Mouse (Mus musculus) forebrain, embryonic 10.5 days (tissue): ENCODE measurements at regions not wholly inside any gene's neighbourhood (a gene's known extent, or its start where the extent isn't known, plus 50 kb on each side); places are given as distances from the start of the nearest gene placed in this dataset.

ENCODE experiments used
- DNase-seq: peaks from one replicate; pipeline ENCODE4 v3.0.0-alpha.2; 2017; ENCODE audit warnings: low spot score; ENCODE audit errors: extremely low spot score
- H3K27ac ChIP-seq: fragments of 300-500 bp; sonication (generic); 2 replicates; pipeline ENCODE4 v1.5.1; 2016; ENCODE audit warnings: mild to moderate bottlenecking
- H3K27me3 ChIP-seq: fragments of 300-500 bp; sonication (generic); 2 replicates; pipeline ENCODE4 v1.6.1; 2016; ENCODE audit warnings: mild to moderate bottlenecking; ENCODE audit not compliant: poor library complexity, severe bottlenecking
- H3K36me3 ChIP-seq: fragments of 300-500 bp; sonication (generic); replicated peaks from 2 replicates; pipeline ENCODE4 v1.6.1; 2016; ENCODE audit warnings: mild to moderate bottlenecking, moderate library complexity
- H3K4me1 ChIP-seq: fragments of 300-500 bp; sonication (generic); 2 replicates; pipeline ENCODE4 v1.6.1; 2016
- H3K4me3 ChIP-seq: fragments of 300-500 bp; sonication (generic); 2 replicates; pipeline ENCODE4 v1.5.1; 2016; ENCODE audit warnings: mild to moderate bottlenecking, moderate library complexity
- H3K9me3 ChIP-seq: fragments of 300-500 bp; sonication (generic); 2 replicates; pipeline ENCODE4 v1.6.1; 2016; ENCODE audit warnings: mild to moderate bottlenecking, moderate library complexity
- WGBS: fragments of 180-500 bp; shearing (Covaris S2); methylation state at CpG from one replicate; pipeline ENCODE4 v1.1.7; 2016; 5-methylcytosine and 5-hydroxymethylcytosine counted together

- no peaks in the 10 kb centered on the region for H3K9me3 ChIP-seq
- 83% methylated on average over 4 of the region's 4 CpGs for WGBS
- H3K27ac ChIP-seq, result no peak overlapping the region
- H3K27me3 ChIP-seq, result no peaks in the 10 kb centered on the region
- H3K4me3 ChIP-seq, result no peak overlapping the region
- no peaks in the 10 kb centered on the region for H3K4me1 ChIP-seq
- no peak for DNase-seq
- H3K36me3 ChIP-seq, result no peaks in the 10 kb centered on the region
Observed at GRCm38 (mm10) chr17:10098199-10098598, 221.5 kb downstream of the Qk start.

GRCm38 (mm10) chr17:10097691-10098090 lies 222.0 kb downstream of the Qk start:
- no peak for DNase-seq
- no peaks in the 10 kb centered on the region for H3K4me1 ChIP-seq
- no peaks in the 10 kb centered on the region for H3K36me3 ChIP-seq
- no peaks in the 10 kb centered on the region for H3K27me3 ChIP-seq
- no peak overlapping the region for H3K4me3 ChIP-seq
- no peaks in the 10 kb centered on the region for H3K9me3 ChIP-seq
- H3K27ac ChIP-seq, result no peak overlapping the region

- WGBS, result 86% methylated on average over 3 of the region's 3 CpGs
- no peak for DNase-seq
- Histone ChIP-seq H3K4me3 (no peak overlapping the region), H3K36me3 (no peaks in the 10 kb centered on the region), H3K4me1 (no peaks in the 10 kb centered on the region), H3K27ac (0 out of 2 replicates have a peak overlapping the region, but pooled peaks have one; percentile 63), H3K9me3 (no peaks in the 10 kb centered on the region; the same call in 1 of the 2 replicates), H3K27me3 (no peaks in the 10 kb centered on the region)
Observed at GRCm38 (mm10) chr17:10095841-10096301, 223.8 kb downstream of the Qk start.

GRCm38 (mm10) chr17:10094108-10094521 lies 225.5 kb downstream of the Qk start:
- Histone ChIP-seq H3K27ac (no peak overlapping the region), H3K4me3 (no peak overlapping the region), H3K36me3 (no peaks in the 10 kb centered on the region), H3K4me1 (no peaks in the 10 kb centered on the region), H3K27me3 (no peaks in the 10 kb centered on the region), H3K9me3 (no peaks in the 10 kb centered on the region; the same call in 1 of the 2 replicates)
- DNase-seq, result no peak
- WGBS, result 82% methylated on average over 3 of the region's 3 CpGs

- no peaks in the 10 kb centered on the region; the same call in 1 of the 2 replicates for H3K9me3 ChIP-seq
- WGBS, result 74% methylated on average over 8 of the region's 8 CpGs
- no peak overlapping the region for H3K27ac ChIP-seq
- H3K4me3 ChIP-seq, result no peak overlapping the region
- no peaks in the 10 kb centered on the region for H3K27me3 ChIP-seq
- H3K36me3 ChIP-seq, result no peaks in the 10 kb centered on the region
- DNase-seq, result no peak
- no peaks in the 10 kb centered on the region for H3K4me1 ChIP-seq
Observed at GRCm38 (mm10) chr17:10093437-10094107, 226.1 kb downstream of the Qk start.

GRCm38 (mm10) chr17:10087192-10087886 lies 232.3 kb downstream of the Qk start:
- H3K27ac ChIP-seq, result no peak overlapping the region
- no peaks in the 10 kb centered on the region for H3K27me3 ChIP-seq
- no peak overlapping the region for H3K4me3 ChIP-seq
- H3K36me3 ChIP-seq, result no peaks in the 10 kb centered on the region
- no peaks in the 10 kb centered on the region; the same call in 1 of the 2 replicates for H3K9me3 ChIP-seq
- H3K4me1 ChIP-seq, result no peaks in the 10 kb centered on the region
- WGBS, result 79% methylated on average over 7 of the region's 7 CpGs
- no peak for DNase-seq

GRCm38 (mm10) chr17:10086558-10086957 lies 233.1 kb downstream of the Qk start:
- no peak overlapping the region for H3K4me3 ChIP-seq
- no peaks in the 10 kb centered on the region for H3K36me3 ChIP-seq
- DNase-seq, result no peak
- H3K9me3 ChIP-seq, result no peaks in the 10 kb centered on the region
- no peaks in the 10 kb centered on the region for H3K27me3 ChIP-seq
- WGBS, result 80% methylated on average over 2 of the region's 2 CpGs
- H3K4me1 ChIP-seq, result no peaks in the 10 kb centered on the region
- no peak overlapping the region for H3K27ac ChIP-seq

GRCm38 (mm10) chr17:10086132-10086531 lies 233.5 kb downstream of the Qk start:
- Histone ChIP-seq H3K36me3 (no peaks in the 10 kb centered on the region), H3K27me3 (no peaks in the 10 kb centered on the region)
- WGBS, result 86% methylated on average over 2 of the region's 2 CpGs

GRCm38 (mm10) chr17:10081721-10082120 lies 237.9 kb downstream of the Qk start:
- H3K36me3 ChIP-seq, result no peaks in the 10 kb centered on the region
- 90% methylated on average over 10 of the region's 10 CpGs for WGBS
- no peak for DNase-seq
- no peaks in the 10 kb centered on the region for H3K9me3 ChIP-seq
- no peak overlapping the region for H3K27ac ChIP-seq
- H3K4me3 ChIP-seq, result no peak overlapping the region
- H3K4me1 ChIP-seq, result peaks cover 14% of the 10 kb centered on the region
- no peaks in the 10 kb centered on the region for H3K27me3 ChIP-seq

More at GRCm38 (mm10) chr17:10086132-10086531, 233.5 kb downstream of the Qk start:
- DNase-seq, result no peak
- H3K9me3 ChIP-seq, result no peaks in the 10 kb centered on the region
- H3K27ac ChIP-seq, result no peak overlapping the region
- H3K4me1 ChIP-seq, result no peaks in the 10 kb centered on the region
- no peak overlapping the region for H3K4me3 ChIP-seq

- H3K36me3 ChIP-seq, result no peaks in the 10 kb centered on the region
- DNase-seq, result no peak
- H3K27ac ChIP-seq, result no peak overlapping the region
- H3K9me3 ChIP-seq, result no peaks in the 10 kb centered on the region
- H3K4me3 ChIP-seq, result no peak overlapping the region
- H3K27me3 ChIP-seq, result no peaks in the 10 kb centered on the region
- peaks cover 14% of the 10 kb centered on the region for H3K4me1 ChIP-seq
- 90% methylated on average over 15 of the region's 15 CpGs for WGBS
Observed at GRCm38 (mm10) chr17:10079853-10080650, 239.6 kb downstream of the Qk start.

- Histone ChIP-seq H3K27me3 (no peaks in the 10 kb centered on the region), H3K27ac (no peak overlapping the region), H3K36me3 (no peaks in the 10 kb centered on the region), H3K4me3 (no peak overlapping the region), H3K9me3 (no peaks in the 10 kb centered on the region), H3K4me1 (peaks cover 14% of the 10 kb centered on the region)
- no peak for DNase-seq
- WGBS, result 57% methylated on average over 7 of the region's 7 CpGs
Observed at GRCm38 (mm10) chr17:10078536-10079319, 240.9 kb downstream of the Qk start.

- Histone ChIP-seq H3K27me3 (no peaks in the 10 kb centered on the region), H3K36me3 (no peaks in the 10 kb centered on the region), H3K27ac (no peak overlapping the region), H3K4me3 (no peak overlapping the region), H3K9me3 (no peaks in the 10 kb centered on the region), H3K4me1 (no peaks in the 10 kb centered on the region)
- no peak for DNase-seq
Observed at GRCm38 (mm10) chr17:10073301-10073700, 246.4 kb downstream of the Qk start.
